Mouse (Mus musculus) G1E (cell line): ENCODE measurements at regions not wholly inside any gene's neighbourhood (a gene's known extent, or its start where the extent isn't known, plus 50 kb on each side); places are given as distances from the start of the nearest gene placed in this dataset.

Experiments
- CTCF ChIP-seq: IDR thresholded peaks from 2 replicates; pipeline ENCODE4 v1.5.1; 2012; ENCODE audit warnings: low read depth, low read length, inconsistent platforms, mixed read lengths
- GATA1 ChIP-seq: IDR thresholded peaks from 2 replicates; pipeline ENCODE4 v1.6.1; 2012; ENCODE audit warnings: borderline replicate concordance, low read length, inconsistent platforms, mixed read lengths

DNA sequence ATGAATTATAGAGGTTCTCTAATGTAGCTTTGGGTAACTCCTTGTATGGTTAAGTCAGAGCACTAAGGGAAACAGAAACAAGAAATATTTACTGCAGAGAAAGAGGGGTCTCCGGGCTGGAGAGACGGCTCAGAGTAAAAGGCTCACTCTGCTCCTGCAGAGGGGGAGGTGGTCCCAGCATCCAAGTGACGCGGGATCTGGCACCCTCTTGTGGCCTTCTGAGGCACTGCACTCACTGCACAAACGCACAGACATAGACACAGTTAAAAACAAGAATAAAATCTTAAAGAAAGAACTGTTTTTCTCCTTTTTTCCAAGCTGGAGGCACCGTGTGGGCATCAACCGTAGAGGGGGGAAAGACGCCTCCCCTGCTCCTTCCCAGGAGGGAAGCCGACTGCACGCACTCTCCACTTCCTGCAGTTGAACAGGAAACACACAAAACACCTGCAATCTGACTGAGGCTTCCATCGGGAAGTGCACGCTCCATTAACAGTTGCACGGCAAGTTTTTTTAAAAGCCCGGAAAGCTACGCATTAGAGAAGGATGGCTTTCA is 237.6 kb downstream of the Atp23 start:
- TF ChIP-seq CTCF (no peak), GATA1 (no peak)
